Mouse (Mus musculus) E14TG2a.4 (cell line): ENCODE data around the gene Ism2.

Source experiments
- CTCF ChIP-seq: conservative IDR thresholded peaks from 2 replicates; pipeline ENCODE4 v1.5.1; 2014; ENCODE audit warnings: low read length
- NANOG ChIP-seq: IDR thresholded peaks from 2 replicates; pipeline ENCODE4 v1.6.1; 2014; ENCODE audit warnings: borderline replicate concordance, low read length, mixed read lengths
- POU5F1 ChIP-seq: IDR thresholded peaks from 2 replicates; pipeline ENCODE4 v1.6.1; 2014; ENCODE audit warnings: low read length, borderline replicate concordance

DNA sequence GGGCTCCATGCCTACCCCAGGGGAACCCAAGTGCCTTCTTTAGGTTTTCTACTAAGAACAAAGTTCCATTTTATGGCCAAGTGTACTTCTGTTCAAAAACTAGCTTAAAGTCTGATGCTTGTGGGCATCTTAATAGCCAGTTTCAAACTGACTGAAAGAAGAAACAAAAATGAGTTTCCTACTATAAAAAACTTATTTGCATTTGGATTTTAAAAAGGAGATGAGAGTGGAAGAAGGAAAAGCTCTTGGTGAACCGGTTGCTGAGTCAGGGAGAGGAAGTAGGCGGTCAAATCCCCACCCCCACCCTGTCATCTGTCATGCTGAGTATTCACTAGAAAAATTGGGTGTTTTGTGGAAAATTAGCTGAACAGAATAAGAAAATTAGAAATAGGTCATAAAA lies 30.7 kb upstream of the Ism2 start:
- no peak for TF ChIP-seq CTCF
- no peak for TF ChIP-seq POU5F1
- no peak for TF ChIP-seq NANOG
